Comparison of ENCODE assay signal across 9 mouse cellular contexts in the genomic region with DNA sequence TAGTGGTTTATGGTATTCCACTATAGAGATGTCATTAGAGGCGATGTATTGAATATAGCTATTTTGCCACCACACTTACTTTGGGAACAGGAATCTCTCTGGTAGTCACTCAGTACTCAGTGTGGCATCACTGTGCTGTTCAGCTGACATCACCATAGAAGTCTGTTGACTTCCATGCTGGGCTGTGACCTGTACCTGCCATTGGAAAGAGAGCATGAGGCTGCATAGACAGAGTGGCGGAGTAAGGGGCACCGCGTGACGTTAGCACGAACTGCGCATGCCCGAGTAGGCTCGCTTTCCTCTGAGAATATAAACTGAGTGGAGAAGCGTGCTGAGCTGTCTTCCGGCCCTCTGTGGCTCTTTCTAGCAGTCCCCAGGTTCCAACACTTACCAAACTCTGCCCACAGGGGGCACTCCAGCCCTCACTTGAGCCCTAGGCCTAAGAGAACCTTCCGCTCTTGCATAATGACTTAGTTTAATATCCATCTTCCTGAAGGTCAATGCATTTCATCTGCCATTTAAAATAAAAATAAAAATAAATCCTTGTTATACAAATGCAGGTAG.
DNase-seq lines count a peak whose midpoint lies in the region; TF ChIP-seq lines count a peak whose summit lies in the region.
"Had no signal": no experiment of that assay in that cellular context is flagged by ENCODE, and none has a peak within 500 bp of the region (broad histone marks: within the 10 kb centered on the region; RNA-seq: fewer than 3 reads in every experiment).

No protein-coding gene starts in this region.

- 44% methylated on average over 12 of the region's 12 CpGs for WGBS in midbrain, embryonic 10.5 days

- H3K9me3 ChIP-seq in midbrain, embryonic 10.5 days (replicated peaks) = no peaks in the 10 kb centered on the region
- H3K9me3 ChIP-seq: hindbrain, embryonic 15.5 days had no signal

- H3K4me3 ChIP-seq in gastrocnemius, adult 2 months = no peak overlapping the region
- H3K4me3 ChIP-seq in midbrain, embryonic 10.5 days = no peak overlapping the region
- H3K4me3 ChIP-seq: hindbrain, embryonic 15.5 days had no signal

- H3K27me3 ChIP-seq in midbrain, embryonic 10.5 days (ENCODE audit: low read depth, poor library complexity, severe bottlenecking) = no peaks in the 10 kb centered on the region
- H3K27me3 ChIP-seq in splenic B cell, adult 2 months (ENCODE audit: control insufficient read depth, insufficient read depth, low read length, poor library complexity, severe bottlenecking) = no peaks in the 10 kb centered on the region
- H3K27me3 ChIP-seq: hindbrain, embryonic 15.5 days had no signal

- no peaks in the 10 kb centered on the region for H3K36me3 ChIP-seq in midbrain, embryonic 10.5 days
- no peaks in the 10 kb centered on the region for H3K36me3 ChIP-seq in splenic B cell, adult 2 months (ENCODE audit: control insufficient read depth, insufficient read depth, low read length, poor library complexity, severe bottlenecking)
- H3K36me3 ChIP-seq: hindbrain, embryonic 15.5 days had no signal

- peak; percentile 60 for TF ChIP-seq CTCF in gastrocnemius, adult 2 months (IDR thresholded peaks at IDR 0.05)

- H3K27ac ChIP-seq in gastrocnemius, adult 2 months = no peak overlapping the region
- no peak overlapping the region for H3K27ac ChIP-seq in midbrain, embryonic 10.5 days (replicated peaks)
- H3K27ac ChIP-seq: hindbrain, embryonic 15.5 days had no signal

- peaks cover 4% of the 10 kb centered on the region for H3K4me1 ChIP-seq in midbrain, embryonic 10.5 days
- H3K4me1 ChIP-seq: hindbrain, embryonic 15.5 days had no signal

- DNase-seq in gastrocnemius, adult 2 months = peak; percentile 51
- no peak for DNase-seq in gastrocnemius, adult 8-10 months (ENCODE audit: low spot score in 2 of 2)
- peak; percentile 53 for DNase-seq in Muller cell, postnatal 12 days (ENCODE audit: inconsistent ontology term)
- DNase-seq in cerebellum, adult 9-11 months = peak; percentile 76
- peak; percentile 23 for DNase-seq in gastrocnemius, postnatal 14 days
- peak; percentile 22 to 49 for DNase-seq in layer of hippocampus, adult 8-10 months (ENCODE audit: low spot score in 2 of 2)
- peak; percentile 58 for DNase-seq in midbrain, embryonic 10.5 days (ENCODE audit: low spot score)
- peak; percentile 57 for DNase-seq in splenic B cell, adult 2 months (ENCODE audit: low read depth, low spot score)

- intact Hi-C loops in gastrocnemius, adult 2 months (cut with DNase I) = no loop called here
- intact Hi-C loops in gastrocnemius, postnatal 14 days (cut with DNase I; ENCODE audit: low total_unique reads) = loop anchor here (5.0 kb wide), 1 partner anchor 47 kb away; no protein-coding TSS in a partner anchor

Comparison
In these comparisons a context has a peak if more than half of its experiments do, and no peak if none do; other contexts are left out.
1. DNase-seq: peak in gastrocnemius, adult 2 months (single experiment), Muller cell, postnatal 12 days (single experiment), cerebellum, adult 9-11 months (single experiment), gastrocnemius, postnatal 14 days (single experiment), layer of hippocampus, adult 8-10 months (2 of 2), midbrain, embryonic 10.5 days (single experiment) and splenic B cell, adult 2 months (single experiment); none in gastrocnemius, adult 8-10 months (0 of 2).